Mouse (Mus musculus) heart, postnatal 25 days (tissue): ENCODE results near the gene Txndc17. TPM values are rescaled to one million over a fixed set of nuclear protein-coding genes. Genes with fewer than 3 reads are reported as not detected.
"Not testable (repeated sequence)": the region's sequence is repeated elsewhere in the genome, so short reads cannot be mapped to it uniquely, and the experiment has no call there.

Experiments used
- DNase-seq: peaks from one replicate; pipeline ENCODE4 v3.0.0; 2022; ENCODE audit warnings: low spot score
- intact Hi-C: fragments of 180-260 bp; cut with DNase I; formaldehyde crosslinking; loops from one replicate; pipeline ENCODE4 v1.15.1; 2025
- total RNA-seq, 2 experiments: library from RNA; stranded (reverse); gene quantifications; 2 replicates each; pipeline ENCODE4 v1.2.3; 2021

Txndc17 gene
- total RNA-seq = 10 to 100 TPM; 36.8 to 38.6 TPM

- peak; percentile 78 for DNase-seq
- intact Hi-C loops = loop anchor here (5.0 kb wide), 1 partner anchor 155 kb away; no protein-coding TSS in a partner anchor
Measured at GRCm38 (mm10) chr11:72207204-72207833, at the start of gene Txndc17, which contains the start of gene 4933427D14Rik. Gene Txndc17, plus strand, starts transcription at chr11:72207547. Gene 4933427D14Rik, minus strand, starts transcription at chr11:72207459.

DNA sequence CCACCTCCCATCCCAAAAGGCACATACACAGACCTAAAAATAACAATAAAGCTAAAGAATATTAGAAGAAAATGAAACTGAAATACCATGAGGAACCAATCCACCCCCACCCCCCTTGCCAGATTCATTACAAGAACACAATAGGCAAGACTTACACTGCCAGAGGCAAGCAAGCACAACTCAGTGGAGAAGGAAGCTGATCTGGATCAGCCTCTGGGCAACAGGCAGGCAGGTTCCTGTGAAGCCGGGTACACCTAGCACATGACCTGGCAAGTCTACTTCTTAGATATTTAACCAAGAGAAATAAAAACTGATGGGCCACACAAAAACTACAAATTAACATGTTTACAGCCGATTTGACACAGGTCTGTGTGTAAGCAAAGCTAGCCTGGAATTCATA, 44.1 kb upstream of the Txndc17 start:
- DNase-seq = no peak
- intact Hi-C loops = no loop called here

GRCm38 (mm10) chr11:72169871-72170270, 37.5 kb upstream of the Txndc17 start:
- DNase-seq = no peak
- intact Hi-C loops = no loop called here

DNA sequence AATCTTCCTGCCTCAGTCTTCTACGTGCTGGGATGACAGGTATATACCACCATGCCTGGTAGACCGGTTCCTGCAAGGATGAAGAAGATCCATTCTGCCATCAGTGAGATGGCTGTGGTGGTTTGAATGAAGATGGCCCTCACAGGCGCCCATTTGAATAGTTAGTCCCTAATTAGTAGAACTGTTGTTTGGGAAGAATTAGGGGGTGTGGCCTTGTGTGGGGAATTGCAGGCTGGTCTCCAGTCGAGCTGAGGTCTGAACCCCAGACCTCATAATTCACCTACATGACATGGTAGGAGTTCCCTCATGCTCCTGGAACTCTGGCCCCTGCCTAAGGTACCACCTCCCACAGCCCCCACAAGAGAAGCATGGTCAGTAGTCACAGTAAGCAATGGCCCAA, 35.4 kb upstream of the Txndc17 start:
- intact Hi-C loops, DNase-seq: not testable (repeated sequence)

DNA sequence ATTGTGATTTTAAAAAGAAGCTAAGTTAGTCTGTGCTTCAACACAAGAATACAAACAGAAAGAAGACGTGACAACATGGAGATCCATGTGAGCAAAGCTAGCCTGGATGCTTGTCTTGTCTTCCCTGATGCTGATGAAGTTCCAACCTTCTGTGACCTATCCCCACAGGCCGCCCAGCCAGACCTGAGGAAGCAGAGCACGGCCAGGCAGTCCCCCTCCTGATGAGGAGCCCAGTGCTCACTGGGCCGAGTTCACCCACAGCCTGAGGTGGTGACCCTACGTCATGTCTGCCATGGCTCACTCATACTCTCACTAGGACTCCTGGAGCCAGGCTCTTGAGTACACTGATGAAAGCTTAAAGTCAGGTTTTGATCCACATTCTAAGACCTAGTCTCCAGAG, 33.8 kb upstream of the Txndc17 start:
- intact Hi-C loops = no loop called here
- no peak for DNase-seq

DNA sequence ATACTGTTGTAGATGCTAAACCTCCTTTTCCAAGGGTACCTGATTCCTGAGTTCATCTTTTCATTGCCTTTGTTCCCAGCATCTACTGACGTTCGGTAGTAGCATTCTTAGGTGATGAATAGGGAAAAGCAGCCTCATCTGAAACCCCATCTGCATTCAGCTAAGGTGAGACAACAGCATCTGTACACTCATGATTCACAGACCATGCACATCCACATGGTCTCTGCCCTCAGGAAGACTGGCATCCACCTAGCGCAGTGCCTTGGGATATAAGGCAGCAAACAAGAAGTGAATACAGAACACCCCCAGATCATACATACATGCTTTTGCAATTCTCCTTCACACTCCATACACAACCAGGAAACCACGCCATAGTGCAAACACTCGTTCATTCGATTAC, 32.6 kb upstream of the Txndc17 start:
- intact Hi-C loops = no loop called here

DNA sequence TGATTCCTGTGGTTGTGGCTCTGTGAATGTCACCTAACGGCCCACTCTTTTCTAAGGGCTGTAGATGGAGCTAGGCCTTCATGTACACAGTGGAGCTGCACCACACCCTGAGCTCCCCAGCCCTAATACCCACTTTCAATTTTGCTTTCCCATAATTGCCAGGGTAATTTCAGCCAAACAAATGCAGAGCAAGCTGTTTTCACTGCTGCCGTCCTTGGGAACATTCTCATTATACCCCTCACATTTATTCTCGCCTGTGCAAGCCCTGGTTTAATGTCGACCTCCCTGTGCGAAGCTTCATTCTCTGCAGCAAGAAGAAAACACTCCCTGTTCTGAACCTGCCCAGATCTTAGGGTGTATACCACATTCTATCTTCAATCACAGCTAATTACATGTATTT, 31.4 kb upstream of the Txndc17 start:
- no peak for DNase-seq
- intact Hi-C loops = no loop called here

More for the DNA sequence above, 32.6 kb upstream of the Txndc17 start:
- DNase-seq = no peak

DNA sequence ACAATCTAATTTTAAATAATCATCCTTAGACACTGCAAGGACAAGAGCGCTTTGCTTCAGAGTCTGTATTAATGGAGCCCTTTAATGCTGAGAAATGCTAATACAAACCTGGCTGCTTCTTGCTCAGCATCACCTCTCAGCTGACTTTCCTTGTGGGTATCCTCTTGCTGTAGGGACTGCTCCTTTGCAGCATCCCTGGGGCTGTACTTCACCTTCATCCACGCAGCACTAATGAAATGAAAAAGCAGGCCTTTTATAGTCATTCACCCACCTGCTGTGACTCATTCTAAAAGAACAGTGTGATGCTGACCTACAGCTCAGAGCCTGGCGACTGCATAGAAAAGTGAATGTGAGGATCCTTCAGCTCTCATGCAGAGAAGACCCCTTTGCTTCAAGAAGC, 30.8 kb upstream of the Txndc17 start:
- intact Hi-C loops = no loop called here

DNA sequence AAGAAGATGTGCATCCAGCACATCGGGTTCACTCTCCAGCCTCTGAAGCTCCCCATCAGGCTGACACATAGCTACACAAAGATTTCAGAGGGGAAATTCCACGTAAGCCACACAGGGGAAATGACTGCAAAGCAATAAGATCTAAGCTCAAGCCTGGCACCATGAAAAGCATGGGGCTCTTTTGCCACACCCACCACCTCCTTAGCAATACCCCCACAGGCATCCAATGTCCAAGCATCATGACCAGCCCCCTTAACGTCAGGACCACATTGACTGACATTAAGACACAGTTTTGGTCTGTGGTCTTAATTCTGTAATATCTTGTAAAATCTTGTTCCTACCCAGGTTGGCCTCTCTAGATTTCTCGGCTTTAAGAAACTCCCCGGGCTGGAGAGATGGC, 26.8 kb upstream of the Txndc17 start:
- DNase-seq = no peak

More for the DNA sequence above, 30.8 kb upstream of the Txndc17 start:
- DNase-seq = no peak

GRCm38 (mm10) chr11:72181136-72181535, 26.2 kb upstream of the Txndc17 start:
- DNase-seq = no peak
- intact Hi-C loops = no loop called here

More for the DNA sequence above, 26.8 kb upstream of the Txndc17 start:
- intact Hi-C loops = no loop called here

GRCm38 (mm10) chr11:72184252-72184651, 23.1 kb upstream of the Txndc17 start:
- intact Hi-C loops = no loop called here
- no peak for DNase-seq

DNA sequence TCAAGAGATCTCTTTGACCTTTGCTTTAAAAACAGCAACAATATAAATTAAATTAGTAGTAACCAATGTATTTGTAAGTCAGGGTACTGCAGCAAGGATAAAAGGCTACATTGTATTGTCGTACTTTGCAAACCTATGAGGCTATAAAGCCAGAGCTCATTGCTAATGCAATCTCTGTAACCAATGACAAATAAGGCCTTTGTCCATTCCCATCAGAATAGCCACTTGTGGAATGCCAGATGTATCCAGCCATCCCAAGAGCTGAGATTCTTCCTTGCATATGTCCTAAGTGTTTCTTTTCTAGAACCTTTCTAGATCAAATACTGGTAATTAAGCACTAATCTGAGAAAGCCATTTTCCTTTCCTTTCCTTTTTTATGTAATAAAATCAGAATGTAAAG, 16.5 kb upstream of the Txndc17 start:
- intact Hi-C loops = no loop called here

DNA sequence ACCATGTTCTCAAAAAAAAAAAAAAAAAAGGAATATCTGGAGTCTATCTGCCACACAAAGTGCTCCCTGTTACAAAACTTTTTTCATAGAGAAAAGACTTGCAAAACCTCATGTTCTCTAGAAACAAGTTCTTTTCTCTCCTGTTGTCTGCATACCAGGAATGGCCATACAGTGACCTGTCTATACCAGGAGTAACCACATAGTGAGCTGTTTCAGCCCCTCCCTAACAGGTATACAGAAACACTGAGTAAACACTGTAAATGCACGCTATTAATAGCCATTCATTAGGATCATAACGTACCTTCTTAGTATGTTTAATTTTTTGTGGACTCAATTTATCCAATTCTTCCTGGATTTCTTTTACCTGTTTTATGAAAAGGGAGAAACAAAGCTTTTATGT, 13.1 kb upstream of the Txndc17 start:
- no peak for DNase-seq
- intact Hi-C loops = no loop called here

More for the DNA sequence above, 16.5 kb upstream of the Txndc17 start:
- DNase-seq = no peak

DNA sequence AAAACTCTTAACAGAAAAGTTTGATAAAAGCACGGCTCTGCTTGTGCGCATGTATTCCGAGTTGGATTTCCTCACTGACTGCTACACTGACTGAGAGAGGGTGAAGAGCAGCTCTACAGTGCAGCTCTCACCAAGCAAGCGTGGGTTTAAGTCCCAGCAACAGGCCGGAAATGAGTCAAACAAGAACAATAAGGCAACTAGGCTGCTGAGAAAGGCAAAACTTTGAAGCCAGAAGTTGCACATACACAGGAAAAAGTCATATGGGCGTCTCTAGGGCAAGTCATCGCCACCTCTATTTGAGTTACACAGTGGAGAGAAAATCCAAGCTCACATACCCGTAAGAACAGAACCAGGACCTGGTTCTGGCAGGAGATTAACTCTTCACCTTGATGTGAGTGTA, 10.8 kb upstream of the Txndc17 start:
- DNase-seq = no peak
- intact Hi-C loops = no loop called here

DNA sequence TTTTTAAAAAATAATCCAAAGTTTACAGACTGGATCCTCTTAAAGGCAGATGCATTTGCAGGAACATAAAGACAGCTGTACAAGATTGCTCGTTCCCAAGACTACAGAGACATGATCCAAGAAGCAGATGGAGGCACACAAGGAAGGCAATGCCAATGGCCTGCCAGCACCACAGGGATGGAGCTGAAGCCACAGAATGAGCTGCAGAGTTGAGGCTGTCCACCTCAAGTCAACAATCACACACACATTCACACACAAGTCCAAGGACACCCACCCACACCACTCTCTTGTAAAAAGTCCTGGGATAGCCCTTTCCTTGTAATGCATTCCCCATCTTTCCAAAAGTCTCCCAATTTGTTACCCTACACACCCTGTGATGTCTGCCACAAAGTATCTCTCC, 3.9 kb upstream of the Txndc17 start:
- intact Hi-C loops = no loop called here
- no peak for DNase-seq

DNA sequence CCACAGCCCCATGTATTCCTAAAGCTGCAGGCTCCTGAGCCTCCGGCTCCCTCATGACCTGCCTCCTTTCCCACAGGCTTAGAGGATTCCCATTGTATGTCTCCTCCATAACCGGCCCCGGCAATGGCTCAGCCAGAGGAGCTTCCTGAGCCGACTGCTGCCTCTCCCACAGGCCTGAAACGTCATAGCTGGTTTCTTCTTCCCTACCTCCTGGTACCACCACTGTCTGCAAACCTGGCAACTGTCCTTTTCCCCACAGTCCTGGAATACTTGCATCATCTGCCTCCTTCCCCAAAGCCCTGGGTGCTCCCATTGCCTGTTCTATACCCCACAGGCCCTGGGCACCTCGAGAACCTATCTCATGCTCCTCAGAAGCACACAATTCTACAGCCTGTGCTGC, 2.1 kb upstream of the Txndc17 start:
- DNase-seq = no peak
- intact Hi-C loops = loop anchor here (5.0 kb wide), 1 partner anchor 153 kb away; no protein-coding TSS in a partner anchor

GRCm38 (mm10) chr11:72206341-72207203, 775 bp upstream of the Txndc17 start, which contains the start of gene Gm43951:
Gene Gm43951, minus strand, starts transcription at chr11:72206840.
- DNase-seq = no peak
- intact Hi-C loops = loop anchor here (5.0 kb wide), 1 partner anchor 154 kb away; no protein-coding TSS in a partner anchor

GRCm38 (mm10) chr11:72207834-72208377, 559 bp downstream of the Txndc17 start:
- intact Hi-C loops = loop anchor here (5.0 kb wide), 1 partner anchor 156 kb away; no protein-coding TSS in a partner anchor
- DNase-seq = no peak

- intact Hi-C loops = no loop called here
- DNase-seq = peak; percentile 88
Measured at GRCm38 (mm10) chr11:72214591-72215409, 7.5 kb downstream of the Txndc17 start.

GRCm38 (mm10) chr11:72215410-72215797, 8.1 kb downstream of the Txndc17 start, which contains the start of gene Med31:
Gene Med31, minus strand, starts transcription at chr11:72215592.
- peak; percentile 62 for DNase-seq
- intact Hi-C loops = no loop called here
